Mouse (Mus musculus) thymus, postnatal 25 days (tissue): ENCODE results near the gene Olfml2a.
"Not testable (repeated sequence)": the region's sequence is repeated elsewhere in the genome, so short reads cannot be mapped to it uniquely, and the experiment has no call there.

Experiments used
- DNase-seq: peaks from one replicate; pipeline ENCODE4 v3.0.0; 2022

Olfml2a gene

GRCm38 (mm10) chr2:38987803-38988510 lies 56.2 kb downstream of the Olfml2a start:
- DNase-seq, result peak; percentile 58

DNA sequence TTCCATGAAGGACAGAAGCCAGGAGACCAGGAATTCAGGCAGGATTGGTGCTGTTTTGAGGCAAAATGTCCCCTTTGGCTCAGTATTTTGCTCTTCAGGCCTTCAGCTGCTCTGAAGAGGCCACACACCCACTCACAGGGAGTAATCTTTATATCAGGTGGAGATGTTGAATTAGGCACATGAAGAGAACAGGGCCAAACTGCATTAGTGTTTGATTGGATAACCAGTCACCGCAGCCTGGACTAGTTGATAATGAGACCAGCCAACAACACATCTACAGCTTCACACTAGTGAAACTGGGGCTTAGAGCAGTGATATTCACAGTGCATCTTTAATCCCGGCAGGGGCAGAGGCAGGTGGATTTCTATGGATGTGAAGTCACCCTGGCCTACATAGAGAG lies 57.2 kb downstream of the Olfml2a start:
- no peak for DNase-seq

DNA sequence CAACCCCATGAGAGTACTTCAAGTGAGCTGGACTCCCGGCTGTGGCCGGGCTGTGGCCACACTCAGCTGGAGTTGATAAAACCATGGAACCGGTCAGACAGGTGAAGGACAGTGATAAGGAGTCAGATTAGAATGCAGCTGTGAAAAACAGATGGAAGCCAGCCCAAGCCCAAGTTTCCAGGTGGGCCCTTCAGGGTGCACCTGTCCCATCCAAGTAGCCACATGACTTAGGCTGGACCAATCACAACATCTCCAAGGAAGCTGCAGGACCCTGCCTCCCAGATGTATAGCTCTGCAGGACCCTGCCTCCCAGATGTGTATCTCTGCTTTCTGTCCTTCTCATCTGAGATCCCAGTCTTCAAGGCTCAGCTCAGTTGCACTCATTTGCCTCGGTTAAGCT lies 60.2 kb downstream of the Olfml2a start:
- DNase-seq, result no peak

- DNase-seq, result no peak
Observed at GRCm38 (mm10) chr2:38992452-38992851, 60.7 kb downstream of the Olfml2a start.

DNA sequence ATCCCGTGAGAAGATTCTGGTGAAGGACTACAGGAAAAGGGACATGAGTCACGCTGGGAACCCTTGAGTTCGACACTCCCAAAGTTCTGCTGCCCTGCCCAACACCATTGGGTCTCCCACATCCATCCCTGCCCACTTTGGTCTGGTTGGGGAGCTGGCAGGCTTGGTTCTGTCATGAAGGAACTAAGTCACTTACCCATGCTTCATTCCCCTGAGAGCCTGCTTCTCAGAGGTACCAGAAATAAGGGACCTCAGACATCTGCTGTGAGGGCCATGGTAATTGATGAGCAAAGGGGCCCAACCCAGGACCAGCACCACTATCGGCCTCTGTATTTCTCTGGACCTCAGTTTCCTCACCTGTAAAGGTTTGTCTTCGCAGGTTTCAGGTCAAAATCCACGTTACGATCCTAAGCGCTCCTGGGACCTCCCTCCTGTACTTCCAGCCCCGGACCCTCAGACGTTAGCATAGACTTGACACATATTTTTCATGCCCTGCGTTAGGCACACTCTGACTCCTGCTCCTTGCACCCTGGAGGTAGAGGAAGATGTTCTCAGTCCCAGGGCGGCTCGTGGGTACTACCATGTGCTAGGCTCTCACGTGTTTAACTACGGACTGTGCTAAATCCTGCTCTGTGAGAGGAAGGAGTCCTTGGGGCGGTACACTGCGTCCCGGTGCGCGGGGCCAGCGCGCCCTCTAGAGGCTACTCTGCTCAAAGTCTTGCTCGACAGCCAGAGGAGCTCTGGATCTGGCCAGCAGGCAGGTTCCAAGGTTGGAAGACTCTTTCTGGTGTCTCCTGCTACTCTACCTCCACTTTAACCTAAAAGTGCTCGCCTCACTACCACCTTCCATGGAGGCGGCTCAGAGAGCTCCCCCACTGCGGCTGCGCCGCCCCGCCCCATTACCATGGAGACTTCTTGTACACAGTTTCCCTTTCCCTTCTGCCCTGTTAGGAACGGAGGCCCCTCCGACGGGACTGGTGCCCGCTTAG lies 65.9 kb downstream of the Olfml2a start, which contains the start of gene Wdr38:
TSS of gene Wdr38 (plus strand) at position 91 of the 989 bp plus-strand sequence.
- peak; percentile 86 for DNase-seq

GRCm38 (mm10) chr2:38999381-38999780 lies 67.6 kb downstream of the Olfml2a start:
- no peak for DNase-seq

DNA sequence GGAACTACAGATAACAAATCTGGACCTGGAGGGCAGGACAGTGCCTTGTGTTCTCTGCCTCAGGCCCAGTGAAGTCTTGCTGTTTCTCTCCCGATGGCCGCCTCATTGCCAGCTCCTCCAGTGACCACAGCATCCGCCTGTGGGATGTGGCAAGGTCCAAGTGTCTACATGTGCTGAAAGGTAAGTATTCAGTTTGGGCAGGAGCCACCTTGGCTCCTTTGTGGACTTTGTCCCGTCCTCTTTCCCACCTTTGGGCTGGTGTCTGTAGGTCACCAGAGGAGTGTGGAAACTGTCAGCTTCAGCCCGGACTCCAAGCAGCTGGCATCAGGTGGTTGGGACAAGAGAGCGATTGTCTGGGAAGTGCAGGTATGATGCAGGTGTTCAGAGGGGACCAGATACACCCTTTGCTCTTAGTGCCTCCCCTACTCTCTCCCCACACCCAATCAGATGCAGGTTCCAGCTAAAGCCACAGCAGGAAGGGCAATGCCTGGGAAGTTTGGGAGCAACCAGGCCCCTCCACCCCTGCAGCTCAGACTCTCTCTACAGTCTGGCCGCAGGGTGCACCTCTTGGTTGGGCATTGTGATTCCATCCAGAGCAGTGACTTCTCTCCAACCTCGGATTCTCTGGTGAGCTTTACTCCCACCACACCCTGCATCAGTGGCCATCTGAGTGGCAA lies 68.3 kb downstream of the Olfml2a start:
- DNase-seq, result no peak

DNA sequence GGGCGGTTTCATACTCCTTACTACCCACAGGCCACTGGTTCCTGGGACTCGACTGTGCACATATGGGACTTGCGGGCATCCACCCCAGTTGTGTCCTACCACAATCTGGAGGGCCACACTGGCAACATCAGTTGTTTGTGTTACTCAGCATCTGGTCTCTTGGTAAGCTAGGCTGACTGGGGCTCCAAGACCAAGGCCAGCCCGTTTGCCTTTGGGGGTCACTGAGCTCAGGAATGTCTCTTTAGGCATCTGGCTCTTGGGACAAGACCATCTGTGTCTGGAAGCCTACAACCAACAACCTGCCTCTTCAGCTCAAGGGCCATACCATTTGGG lies 68.8 kb downstream of the Olfml2a start:
- DNase-seq, result no peak

DNA sequence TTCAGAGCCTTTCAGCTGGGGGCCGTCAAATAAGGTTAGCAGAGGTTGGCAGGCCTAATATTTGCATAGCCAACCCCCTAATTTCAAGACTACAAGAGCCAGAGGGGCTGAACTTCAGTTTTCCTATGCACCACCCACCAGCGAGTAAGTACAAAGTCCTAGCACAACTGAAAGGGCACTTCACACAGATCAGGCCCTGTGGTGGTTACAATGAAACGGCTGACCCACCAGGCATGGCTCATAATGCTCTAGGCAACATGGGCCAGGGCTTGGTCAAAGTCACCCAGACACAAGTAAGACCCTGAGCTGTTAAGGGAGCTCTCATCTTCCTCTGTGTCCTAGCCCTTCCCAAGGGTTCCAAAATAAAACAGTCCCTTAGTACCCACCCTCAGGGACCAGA lies 70.1 kb downstream of the Olfml2a start:
- no peak for DNase-seq

- DNase-seq, result no peak
Observed at GRCm38 (mm10) chr2:39003106-39003505, 71.3 kb downstream of the Olfml2a start.

DNA sequence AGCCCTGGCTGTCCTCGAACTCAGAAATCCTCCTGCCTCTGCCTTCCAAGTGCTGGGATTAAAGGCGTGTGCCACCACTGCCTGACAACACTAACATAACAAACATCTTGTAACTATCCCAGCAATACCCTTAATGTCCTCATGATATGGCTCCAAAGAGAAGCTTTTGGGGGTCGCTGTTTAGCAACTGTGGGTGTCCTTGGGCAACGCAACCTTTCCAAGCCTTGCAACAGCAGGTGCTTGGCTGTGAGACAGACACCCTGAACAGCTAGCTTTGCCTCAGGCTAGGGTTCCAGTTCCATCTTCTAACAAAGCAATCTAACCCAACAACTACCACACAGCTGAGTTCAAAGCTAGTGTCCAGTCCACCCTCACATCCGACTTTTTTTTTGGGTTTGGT lies 71.7 kb downstream of the Olfml2a start:
- DNase-seq, result no peak

- DNase-seq, result peak; percentile 22
Observed at GRCm38 (mm10) chr2:39004372-39004771, 72.6 kb downstream of the Olfml2a start.

DNA sequence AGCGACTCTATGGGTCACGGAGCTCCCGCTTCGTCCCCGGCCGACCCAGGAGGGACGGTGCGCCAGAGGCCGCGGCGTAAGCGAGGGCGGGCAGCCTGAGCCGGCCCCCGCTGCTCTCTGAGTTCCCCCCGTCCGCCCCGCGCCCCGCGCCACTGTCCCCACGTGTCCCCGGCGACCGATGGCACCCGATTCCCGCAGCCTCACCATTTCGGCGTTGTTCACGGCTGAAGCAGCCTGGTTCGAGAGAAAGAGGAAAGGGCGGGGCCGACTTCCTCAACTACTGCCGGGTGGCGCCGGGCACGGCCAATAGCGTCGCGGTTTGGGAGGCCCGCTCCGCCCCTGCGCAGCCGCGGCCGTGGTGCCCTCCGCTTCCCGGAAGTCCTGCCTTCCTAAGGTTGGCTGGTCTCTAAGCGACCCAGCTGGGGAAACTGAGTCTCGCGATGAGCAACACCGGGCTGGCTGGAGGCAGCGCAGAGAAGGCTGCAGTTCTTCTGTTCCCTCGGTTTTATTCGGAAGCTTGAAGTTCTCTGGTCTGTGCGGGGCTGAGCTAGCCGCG lies 73.2 kb downstream of the Olfml2a start, which contains the start of gene Arpc5l:
TSS of gene Arpc5l (plus strand) at position 469 of the 556 bp plus-strand sequence.
- peak; percentile 91 for DNase-seq

- peak; percentile 67 for DNase-seq
Observed at GRCm38 (mm10) chr2:39005574-39006079, 73.8 kb downstream of the Olfml2a start, which contains the start of gene Rpl35. Rpl35 (minus strand) TSS chr2:39005624.

DNA sequence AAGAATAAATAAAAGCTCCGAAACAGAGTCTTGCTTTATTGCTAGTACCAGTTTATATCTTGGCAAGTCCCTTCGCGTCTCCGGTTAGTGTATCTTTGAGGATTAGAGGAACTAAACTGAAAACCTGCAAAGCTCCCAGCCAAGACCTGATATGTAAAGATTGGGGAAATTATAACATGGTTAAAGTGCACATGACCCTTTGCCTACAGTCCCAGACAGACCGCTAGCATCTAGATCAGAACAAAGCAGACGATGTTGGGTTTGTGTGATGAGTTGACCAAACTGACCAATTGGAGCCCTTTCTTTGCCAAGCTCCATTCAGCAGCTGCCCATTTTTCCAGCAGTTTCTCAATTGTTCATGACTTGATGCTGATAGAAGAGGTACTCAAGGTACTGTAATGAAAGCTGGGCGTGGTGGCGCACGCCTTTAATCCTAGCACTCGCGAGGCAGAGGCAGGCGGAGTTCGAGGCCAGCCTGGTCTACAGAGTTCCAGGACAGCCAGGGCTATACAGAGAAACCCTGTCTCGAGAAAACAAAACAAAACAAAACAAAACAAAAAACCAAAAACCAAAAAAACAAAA lies 74.5 kb downstream of the Olfml2a start:
- no peak for DNase-seq

DNA sequence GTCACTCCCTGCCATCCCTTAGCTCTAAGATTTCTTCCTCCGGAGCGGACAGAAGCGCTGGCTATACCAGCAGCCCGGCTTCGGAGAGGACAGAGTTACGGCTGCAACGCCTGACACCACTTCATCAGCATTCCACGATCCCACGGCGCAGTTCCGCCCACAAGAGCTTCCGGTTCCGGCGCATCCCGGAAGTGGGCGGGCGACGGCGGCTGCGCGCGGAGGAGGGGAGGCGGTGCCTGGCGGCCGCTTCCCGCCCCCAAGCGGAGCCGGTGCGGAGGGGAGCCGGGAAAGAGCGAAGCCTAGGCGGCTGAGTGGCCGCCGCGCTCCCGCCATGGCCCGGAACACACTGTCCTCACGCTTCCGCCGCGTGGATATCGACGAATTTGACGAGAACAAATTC lies 76.1 kb downstream of the Olfml2a start:
- DNase-seq, result peak; percentile 96

DNA sequence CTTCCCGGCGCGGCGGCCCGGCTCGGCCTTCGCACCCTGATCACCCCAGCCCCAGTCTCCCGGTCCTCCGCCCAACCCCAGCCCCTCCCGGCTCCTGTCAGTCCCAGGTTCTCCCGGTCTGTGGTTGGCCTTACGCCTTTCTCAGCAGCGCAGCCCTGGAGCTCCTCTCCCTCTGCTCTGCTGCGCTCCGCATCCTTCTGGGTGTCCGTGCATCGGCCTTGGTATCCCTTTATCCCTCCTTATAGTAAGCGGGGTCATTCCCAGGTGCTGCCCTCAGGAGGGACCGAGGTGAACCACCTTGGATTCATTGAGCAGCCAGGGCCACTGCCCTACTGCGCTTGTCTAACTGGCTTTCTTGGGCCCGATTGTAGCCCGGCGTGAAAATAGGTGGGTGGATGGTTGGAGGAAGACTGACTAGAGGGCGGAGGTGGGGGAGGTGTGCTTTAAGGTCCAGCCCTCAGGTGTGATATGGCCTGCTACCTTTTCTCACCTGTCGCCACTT lies 76.6 kb downstream of the Olfml2a start:
- no peak for DNase-seq

GRCm38 (mm10) chr2:39008954-39009365 lies 77.2 kb downstream of the Olfml2a start:
- DNase-seq, result peak; percentile 79

GRCm38 (mm10) chr2:39010144-39010543 lies 78.4 kb downstream of the Olfml2a start:
- not testable (repeated sequence) for DNase-seq

- no peak for DNase-seq
Observed at GRCm38 (mm10) chr2:39011264-39011663, 79.5 kb downstream of the Olfml2a start.

DNA sequence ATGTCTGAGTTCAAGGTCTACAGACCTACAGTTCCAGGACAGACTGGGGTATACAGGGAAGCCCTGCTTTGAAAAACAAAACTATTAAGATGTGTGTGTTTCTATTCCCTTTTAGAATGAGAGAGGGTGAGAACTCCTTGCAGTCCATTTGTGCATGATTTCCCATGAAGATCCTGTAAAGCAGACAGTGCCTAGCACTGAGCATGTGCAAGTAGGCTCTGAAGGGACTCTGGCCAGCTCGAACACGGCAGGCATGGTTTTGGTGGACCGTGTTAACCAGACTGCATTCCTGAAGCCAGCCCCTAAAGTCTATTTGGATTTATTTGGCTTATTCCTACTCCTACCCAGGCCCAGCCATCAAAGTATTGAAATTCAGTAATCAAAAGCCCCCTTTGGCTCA lies 80.2 kb downstream of the Olfml2a start:
- DNase-seq, result no peak

- DNase-seq, result no peak
Observed at GRCm38 (mm10) chr2:39012768-39013279, 81.0 kb downstream of the Olfml2a start.
